Mouse (Mus musculus) embryonic facial prominence, embryonic 11.5 days (tissue): ENCODE measurements at regions not wholly inside any gene's neighbourhood (a gene's known extent, or its start where the extent isn't known, plus 50 kb on each side); places are given as distances from the start of the nearest gene placed in this dataset.

Experiments used
- ATAC-seq: fragments of 200-750 bp; cut with Nextera tagmentation; replicated peaks from 2 replicates; pipeline ENCODE4 v1.8.0; 2017; ENCODE audit warnings: low read depth; ENCODE audit not compliant: insufficient number of reproducible peaks, low FRiP score, low TSS enrichment
- DNase-seq: peaks from one replicate; pipeline ENCODE4 v3.0.0-alpha.2; 2015; ENCODE audit warnings: low spot score
- H3K27ac ChIP-seq: fragments of 300-500 bp; sonication (generic); replicated peaks from 2 replicates; pipeline ENCODE4 v1.5.1; 2014; ENCODE audit warnings: mild to moderate bottlenecking, low read depth, low read length, control low read depth
- H3K27me3 ChIP-seq: fragments of 300-500 bp; sonication (generic); 2 replicates; pipeline ENCODE4 v1.6.1; 2014; ENCODE audit warnings: mild to moderate bottlenecking, low read length, moderate library complexity, mixed read lengths; ENCODE audit not compliant: control insufficient read depth, insufficient read depth
- H3K36me3 ChIP-seq: fragments of 300-500 bp; sonication (generic); replicated peaks from 2 replicates; pipeline ENCODE4 v1.6.1; 2014; ENCODE audit warnings: low read depth, mild to moderate bottlenecking, low read length, moderate library complexity, mixed read lengths; ENCODE audit not compliant: control insufficient read depth, insufficient read depth
- H3K4me1 ChIP-seq: fragments of 300-500 bp; sonication (generic); 2 replicates; pipeline ENCODE4 v1.6.1; 2014; ENCODE audit warnings: low read length, mixed read lengths; ENCODE audit not compliant: control insufficient read depth, insufficient read depth
- H3K4me2 ChIP-seq: fragments of 300-500 bp; sonication (generic); 2 replicates; pipeline ENCODE4 v1.6.1; 2014; ENCODE audit warnings: low read depth, mild to moderate bottlenecking, control low read depth, low read length, moderate library complexity
- H3K4me3 ChIP-seq: fragments of 300-500 bp; sonication (generic); 2 replicates; pipeline ENCODE4 v1.5.1; 2014; ENCODE audit warnings: low read depth, low read length, control low read depth
- H3K9ac ChIP-seq: fragments of 300-500 bp; sonication (generic); replicated peaks from 2 replicates; pipeline ENCODE4 v1.6.1; 2014; ENCODE audit warnings: mild to moderate bottlenecking, control low read depth, low read length
- H3K9me3 ChIP-seq: fragments of 300-500 bp; sonication (generic); replicated peaks from 2 replicates; pipeline ENCODE4 v1.6.1; 2016; ENCODE audit warnings: mild to moderate bottlenecking, low read length, inconsistent platforms, mixed read lengths; ENCODE audit not compliant: control insufficient read depth
- WGBS: fragments of 180-500 bp; shearing (Covaris S2); extraction: QIAGEN DNeasy Blood & Tissue Kit; methylation state at CpG from one replicate; pipeline ENCODE4 v1.1.7; 2014; 5-methylcytosine and 5-hydroxymethylcytosine counted together

- Histone ChIP-seq H3K4me3 (no peak overlapping the region), H3K27me3 (no peaks in the 10 kb centered on the region), H3K9ac (no peak overlapping the region), H3K36me3 (no peaks in the 10 kb centered on the region), H3K4me1 (no peaks in the 10 kb centered on the region), H3K27ac (no peak overlapping the region), H3K4me2 (no peak overlapping the region), H3K9me3 (no peaks in the 10 kb centered on the region)
- ATAC-seq = no peak
- WGBS = 70% methylated on average over 5 of the region's 5 CpGs
- no peak for DNase-seq
Observed at GRCm38 (mm10) chr13:81980094-81980493, 197.2 kb downstream of the Cetn3 start.

GRCm38 (mm10) chr13:81982491-81982890 lies 199.6 kb downstream of the Cetn3 start:
- H3K9me3 ChIP-seq = no peaks in the 10 kb centered on the region
- H3K36me3 ChIP-seq = no peaks in the 10 kb centered on the region
- 46% methylated on average over 2 of the region's 2 CpGs for WGBS
- H3K4me2 ChIP-seq = no peak overlapping the region
- H3K27ac ChIP-seq = no peak overlapping the region
- H3K4me3 ChIP-seq = no peak overlapping the region
- H3K27me3 ChIP-seq = no peaks in the 10 kb centered on the region
- DNase-seq (peak; percentile 4), ATAC-seq (no peak)
- H3K9ac ChIP-seq = no peak overlapping the region
- no peaks in the 10 kb centered on the region for H3K4me1 ChIP-seq

GRCm38 (mm10) chr13:82000681-82001212 lies 217.9 kb downstream of the Cetn3 start:
- H3K36me3 ChIP-seq = no peaks in the 10 kb centered on the region
- no peak overlapping the region for H3K4me2 ChIP-seq
- H3K9ac ChIP-seq = no peak overlapping the region
- WGBS = 86% methylated on average over 3 of the region's 3 CpGs
- no peaks in the 10 kb centered on the region for H3K9me3 ChIP-seq
- H3K27ac ChIP-seq = no peak overlapping the region
- H3K4me3 ChIP-seq = no peak overlapping the region
- DNase-seq = no peak
- no peak for ATAC-seq
- H3K4me1 ChIP-seq = no peaks in the 10 kb centered on the region
- H3K27me3 ChIP-seq = no peaks in the 10 kb centered on the region

GRCm38 (mm10) chr13:82005929-82006726 lies 223.3 kb downstream of the Cetn3 start:
- H3K27ac ChIP-seq = no peak overlapping the region
- H3K4me3 ChIP-seq = no peak overlapping the region
- ATAC-seq (no peak), DNase-seq (no peak)
- no peaks in the 10 kb centered on the region for H3K27me3 ChIP-seq
- 55% methylated on average over 7 of the region's 7 CpGs for whole genome bisulfite sequencing
- no peaks in the 10 kb centered on the region for H3K4me1 ChIP-seq
- H3K9me3 ChIP-seq = no peaks in the 10 kb centered on the region
- H3K4me2 ChIP-seq = no peak overlapping the region
- H3K9ac ChIP-seq = no peak overlapping the region
- no peaks in the 10 kb centered on the region for H3K36me3 ChIP-seq

DNA sequence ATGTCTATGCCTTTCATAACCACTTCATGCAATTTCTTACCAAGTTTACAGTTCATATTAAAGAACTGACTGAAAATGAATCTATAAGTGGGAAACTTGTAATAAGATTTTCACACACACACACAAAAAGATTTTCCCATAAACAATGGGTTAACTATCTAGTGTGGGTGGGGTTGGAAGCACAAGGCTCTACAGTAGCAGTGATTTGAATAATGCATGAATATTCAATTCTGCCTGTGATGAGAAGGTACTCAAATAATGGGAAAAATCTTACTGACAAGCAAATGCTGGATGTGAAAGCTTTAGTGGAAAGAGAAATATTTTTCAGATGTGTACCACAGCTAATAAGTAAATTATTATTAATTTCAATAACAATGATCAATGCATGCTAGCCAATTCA lies 224.3 kb downstream of the Cetn3 start:
- H3K9me3 ChIP-seq = no peaks in the 10 kb centered on the region
- no peak overlapping the region for H3K9ac ChIP-seq
- no peaks in the 10 kb centered on the region for H3K4me1 ChIP-seq
- DNase-seq (no peak), ATAC-seq (no peak)
- no peaks in the 10 kb centered on the region for H3K27me3 ChIP-seq
- H3K4me2 ChIP-seq = no peak overlapping the region
- H3K36me3 ChIP-seq = no peaks in the 10 kb centered on the region
- no peak overlapping the region for H3K4me3 ChIP-seq
- no peak overlapping the region for H3K27ac ChIP-seq

- no peaks in the 10 kb centered on the region for H3K4me1 ChIP-seq
- no peak for DNase-seq
- 40% methylated on average over 2 of the region's 2 CpGs for WGBS
Observed at GRCm38 (mm10) chr13:82039623-82040022, 256.7 kb downstream of the Cetn3 start.

GRCm38 (mm10) chr13:82058131-82058731 lies 275.4 kb downstream of the Cetn3 start:
- no peak overlapping the region for H3K4me3 ChIP-seq
- no peak overlapping the region for H3K4me2 ChIP-seq
- H3K27ac ChIP-seq = no peak overlapping the region
- H3K4me1 ChIP-seq = no peaks in the 10 kb centered on the region
- no peak overlapping the region for H3K9ac ChIP-seq
- no peaks in the 10 kb centered on the region for H3K9me3 ChIP-seq
- DNase-seq (peak; percentile 31), ATAC-seq (no peak; the same call in 1 of the 2 replicates)
- no peaks in the 10 kb centered on the region for H3K36me3 ChIP-seq
- WGBS = 14% methylated on average over 3 of the region's 3 CpGs
- H3K27me3 ChIP-seq = no peaks in the 10 kb centered on the region

More at GRCm38 (mm10) chr13:82039623-82040022, 256.7 kb downstream of the Cetn3 start:
- Histone ChIP-seq H3K4me2 (no peak overlapping the region), H3K27ac (no peak overlapping the region), H3K9me3 (no peaks in the 10 kb centered on the region), H3K27me3 (no peaks in the 10 kb centered on the region), H3K4me3 (no peak overlapping the region), H3K36me3 (no peaks in the 10 kb centered on the region), H3K9ac (no peak overlapping the region)
- ATAC-seq = no peak

DNA sequence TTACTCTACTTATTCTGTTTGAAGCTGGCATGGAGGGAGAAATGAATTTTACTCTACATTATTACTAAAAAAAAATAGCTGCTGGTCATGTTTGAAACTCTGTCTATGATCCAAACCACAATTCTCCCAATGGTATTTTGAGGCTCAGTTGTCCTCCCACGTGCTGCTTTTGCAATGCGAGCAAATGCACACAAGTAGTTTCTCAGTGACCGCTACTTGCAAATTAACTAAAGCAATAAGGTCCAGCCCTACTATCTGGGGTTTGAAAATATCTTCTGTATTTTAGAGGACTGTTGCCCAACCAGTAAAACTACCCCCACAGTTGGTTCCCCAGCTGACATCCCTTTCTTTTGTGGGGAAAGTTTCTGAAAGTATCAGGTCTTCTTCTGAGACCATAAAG lies 276.0 kb downstream of the Cetn3 start:
- Histone ChIP-seq H3K27me3 (no peaks in the 10 kb centered on the region), H3K27ac (no peak overlapping the region), H3K4me1 (no peaks in the 10 kb centered on the region), H3K9ac (no peak overlapping the region), H3K4me2 (no peak overlapping the region), H3K9me3 (no peaks in the 10 kb centered on the region), H3K36me3 (no peaks in the 10 kb centered on the region), H3K4me3 (no peak overlapping the region)
- 47% methylated on average over 3 of the region's 3 CpGs for WGBS
- no peak for DNase-seq
- no peak for ATAC-seq
